Mouse (Mus musculus): ENCODE results near the gene Dapp1. TPM values are rescaled to one million over a fixed set of nuclear protein-coding genes. Genes with fewer than 3 reads are reported as not detected.

The Dapp1 gene
- total and polyA plus RNA-seq, 2 experiments = 0.59 to 1.6 TPM

GRCm38 (mm10) chr3:137998491-137999223 is 17.3 kb upstream of the Dapp1 start:
- no peak overlapping the region for H3K9ac ChIP-seq (ENCODE audit: low read depth, low read length)
- H3K4me1 ChIP-seq (ENCODE audit: control insufficient read depth, insufficient read depth, low read length) = no peaks in the 10 kb centered on the region
- no peak overlapping the region for H3K4me3 ChIP-seq (ENCODE audit: insufficient read depth, low read depth, low read length)
- no peaks in the 10 kb centered on the region for H3K36me3 ChIP-seq (ENCODE audit: control insufficient read depth, insufficient read depth, low read length)
- DNase-seq (ENCODE audit: extremely low read depth, low read depth, low spot score) = no peak
- H3K79me2 ChIP-seq (ENCODE audit: control insufficient read depth, insufficient read depth, low read length) = no peaks in the 10 kb centered on the region
- no peak for TF ChIP-seq CTCF (IDR thresholded peaks at IDR 0.05; ENCODE audit: low read depth, low read length)
- no peak for TF ChIP-seq POLR2A (IDR thresholded peaks at IDR 0.05; ENCODE audit: extremely low read depth, insufficient read depth, low read length)
- no peaks in the 10 kb centered on the region for H3K27me3 ChIP-seq (ENCODE audit: control insufficient read depth, insufficient read depth, low read length)
- 67% methylated on average over 14 of the region's 14 CpGs for WGBS
- H3K27ac ChIP-seq (replicated peaks; ENCODE audit: insufficient read depth, low read depth, low read length) = no peak overlapping the region

GRCm38 (mm10) chr3:137995486-137995885 is 14.1 kb upstream of the Dapp1 start:
- WGBS = 86% methylated on average over 7 of the region's 7 CpGs
- no peak overlapping the region for H3K4me3 ChIP-seq (ENCODE audit: insufficient read depth, low read depth, low read length)
- no peaks in the 10 kb centered on the region for H3K4me1 ChIP-seq (ENCODE audit: control insufficient read depth, insufficient read depth, low read length)
- no peak for DNase-seq (ENCODE audit: extremely low read depth, low read depth, low spot score)
- no peaks in the 10 kb centered on the region for H3K27me3 ChIP-seq (ENCODE audit: control insufficient read depth, insufficient read depth, low read length)
- H3K27ac ChIP-seq (replicated peaks; ENCODE audit: insufficient read depth, low read depth, low read length) = no peak overlapping the region
- TF ChIP-seq POLR2A (IDR thresholded peaks at IDR 0.05; ENCODE audit: extremely low read depth, insufficient read depth, low read length) (no peak), CTCF (IDR thresholded peaks at IDR 0.05; ENCODE audit: low read depth, low read length) (no peak)
- H3K79me2 ChIP-seq (ENCODE audit: control insufficient read depth, insufficient read depth, low read length) = no peaks in the 10 kb centered on the region
- H3K9ac ChIP-seq (ENCODE audit: low read depth, low read length) = no peak overlapping the region
- no peaks in the 10 kb centered on the region for H3K36me3 ChIP-seq (ENCODE audit: control insufficient read depth, insufficient read depth, low read length)

- no peak overlapping the region for H3K4me3 ChIP-seq (ENCODE audit: insufficient read depth, low read depth, low read length)
- no peaks in the 10 kb centered on the region for H3K79me2 ChIP-seq (ENCODE audit: control insufficient read depth, insufficient read depth, low read length)
- DNase-seq (ENCODE audit: extremely low read depth, low read depth, low spot score) = no peak
- TF ChIP-seq POLR2A (IDR thresholded peaks at IDR 0.05; ENCODE audit: extremely low read depth, insufficient read depth, low read length) (no peak), CTCF (IDR thresholded peaks at IDR 0.05; ENCODE audit: low read depth, low read length) (no peak)
- no peak overlapping the region for H3K9ac ChIP-seq (ENCODE audit: low read depth, low read length)
- H3K4me1 ChIP-seq (ENCODE audit: control insufficient read depth, insufficient read depth, low read length) = no peaks in the 10 kb centered on the region
- WGBS = 69% methylated on average over 2 of the region's 2 CpGs
- no peaks in the 10 kb centered on the region for H3K27me3 ChIP-seq (ENCODE audit: control insufficient read depth, insufficient read depth, low read length)
- no peak overlapping the region for H3K27ac ChIP-seq (replicated peaks; ENCODE audit: insufficient read depth, low read depth, low read length)
- no peaks in the 10 kb centered on the region for H3K36me3 ChIP-seq (ENCODE audit: control insufficient read depth, insufficient read depth, low read length)
Observed at GRCm38 (mm10) chr3:137994196-137994595, 12.9 kb upstream of the Dapp1 start.

GRCm38 (mm10) chr3:137992366-137992765 is 11.0 kb upstream of the Dapp1 start:
- Histone ChIP-seq H3K27me3 (ENCODE audit: control insufficient read depth, insufficient read depth, low read length) (no peaks in the 10 kb centered on the region), H3K27ac (replicated peaks; ENCODE audit: insufficient read depth, low read depth, low read length) (no peak overlapping the region), H3K4me1 (ENCODE audit: control insufficient read depth, insufficient read depth, low read length) (no peaks in the 10 kb centered on the region), H3K36me3 (ENCODE audit: control insufficient read depth, insufficient read depth, low read length) (no peaks in the 10 kb centered on the region), H3K4me3 (ENCODE audit: insufficient read depth, low read depth, low read length) (no peak overlapping the region), H3K9ac (ENCODE audit: low read depth, low read length) (no peak overlapping the region), H3K79me2 (ENCODE audit: control insufficient read depth, insufficient read depth, low read length) (no peaks in the 10 kb centered on the region)
- no peak for TF ChIP-seq POLR2A (IDR thresholded peaks at IDR 0.05; ENCODE audit: extremely low read depth, insufficient read depth, low read length)
- no peak for TF ChIP-seq CTCF (IDR thresholded peaks at IDR 0.05; ENCODE audit: low read depth, low read length)
- 84% methylated on average over 5 of the region's 5 CpGs for WGBS
- DNase-seq (ENCODE audit: extremely low read depth, low read depth, low spot score) = no peak

GRCm38 (mm10) chr3:137991183-137991582 is 9.8 kb upstream of the Dapp1 start:
- no peak overlapping the region for H3K27ac ChIP-seq (replicated peaks; ENCODE audit: insufficient read depth, low read depth, low read length)
- no peaks in the 10 kb centered on the region for H3K27me3 ChIP-seq (ENCODE audit: control insufficient read depth, insufficient read depth, low read length)
- no peaks in the 10 kb centered on the region for H3K79me2 ChIP-seq (ENCODE audit: control insufficient read depth, insufficient read depth, low read length)
- H3K4me3 ChIP-seq (ENCODE audit: insufficient read depth, low read depth, low read length) = no peak overlapping the region
- peak; percentile 66 for DNase-seq (ENCODE audit: extremely low read depth, low read depth, low spot score)
- no peaks in the 10 kb centered on the region for H3K4me1 ChIP-seq (ENCODE audit: control insufficient read depth, insufficient read depth, low read length)
- TF ChIP-seq CTCF (IDR thresholded peaks at IDR 0.05; ENCODE audit: low read depth, low read length) (peak; percentile 90), POLR2A (IDR thresholded peaks at IDR 0.05; ENCODE audit: extremely low read depth, insufficient read depth, low read length) (no peak)
- H3K9ac ChIP-seq (ENCODE audit: low read depth, low read length) = no peak overlapping the region
- no peaks in the 10 kb centered on the region for H3K36me3 ChIP-seq (ENCODE audit: control insufficient read depth, insufficient read depth, low read length)
- WGBS = 6% methylated on average over 11 of the region's 11 CpGs

GRCm38 (mm10) chr3:137989405-137989804 is 8.1 kb upstream of the Dapp1 start:
- Histone ChIP-seq H3K4me1 (ENCODE audit: control insufficient read depth, insufficient read depth, low read length) (no peaks in the 10 kb centered on the region), H3K27me3 (ENCODE audit: control insufficient read depth, insufficient read depth, low read length) (no peaks in the 10 kb centered on the region), H3K36me3 (ENCODE audit: control insufficient read depth, insufficient read depth, low read length) (no peaks in the 10 kb centered on the region), H3K4me3 (ENCODE audit: insufficient read depth, low read depth, low read length) (no peak overlapping the region), H3K27ac (replicated peaks; ENCODE audit: insufficient read depth, low read depth, low read length) (no peak overlapping the region), H3K79me2 (ENCODE audit: control insufficient read depth, insufficient read depth, low read length) (no peaks in the 10 kb centered on the region), H3K9ac (ENCODE audit: low read depth, low read length) (no peak overlapping the region)
- WGBS = 96% methylated on average over 9 of the region's 9 CpGs
- no peak for DNase-seq (ENCODE audit: extremely low read depth, low read depth, low spot score)
- TF ChIP-seq CTCF (IDR thresholded peaks at IDR 0.05; ENCODE audit: low read depth, low read length) = no peak
- no peak for TF ChIP-seq POLR2A (IDR thresholded peaks at IDR 0.05; ENCODE audit: extremely low read depth, insufficient read depth, low read length)

Measured in liver, adult 2 months (tissue).